Mouse (Mus musculus) heart, embryonic 16.5 days (tissue): ENCODE data around the gene Plxnc1. TPM values are rescaled to one million over a fixed set of nuclear protein-coding genes. Genes with fewer than 3 reads are reported as not detected.

Source experiments
- ATAC-seq: fragments of 200-750 bp; cut with Nextera tagmentation; replicated peaks from 2 replicates; pipeline ENCODE4 v1.8.0; 2017; ENCODE audit warnings: moderate number of reproducible peaks; ENCODE audit not compliant: insufficient read depth, low FRiP score; ENCODE audit errors: extremely low read depth
- H3K27ac ChIP-seq: fragments of 300-500 bp; sonication (generic); 2 replicates; pipeline ENCODE4 v1.5.1; 2014; ENCODE audit warnings: mild to moderate bottlenecking, low read length, control low read depth, moderate library complexity
- H3K27me3 ChIP-seq: fragments of 300-500 bp; sonication (generic); 2 replicates; pipeline ENCODE4 v1.6.1; 2014; ENCODE audit warnings: low read length, mixed read lengths; ENCODE audit not compliant: control insufficient read depth, insufficient read depth
- H3K36me3 ChIP-seq: fragments of 300-500 bp; sonication (generic); 2 replicates; pipeline ENCODE4 v1.6.1; 2014; ENCODE audit not compliant: control insufficient read depth, insufficient read depth
- H3K4me1 ChIP-seq: fragments of 300-500 bp; sonication (generic); 2 replicates; pipeline ENCODE4 v1.6.1; 2014; ENCODE audit warnings: low read length, mixed read lengths; ENCODE audit not compliant: control insufficient read depth, insufficient read depth
- H3K4me2 ChIP-seq: fragments of 300-500 bp; sonication (generic); 2 replicates; pipeline ENCODE4 v1.6.1; 2014; ENCODE audit warnings: low read depth, mild to moderate bottlenecking, control low read depth, low read length
- H3K4me3 ChIP-seq: fragments of 300-500 bp; sonication (generic); 2 replicates; pipeline ENCODE4 v1.5.1; 2014; ENCODE audit warnings: mild to moderate bottlenecking, control low read depth, low read length
- H3K9ac ChIP-seq: fragments of 300-500 bp; sonication (generic); 2 replicates; pipeline ENCODE4 v1.6.1; 2014; ENCODE audit warnings: low read length, control low read depth
- H3K9me3 ChIP-seq: fragments of 300-500 bp; sonication (generic); replicated peaks from 2 replicates; pipeline ENCODE4 v1.6.1; 2016; ENCODE audit warnings: low read length; ENCODE audit not compliant: control insufficient read depth
- WGBS: fragments of 180-500 bp; shearing (Covaris S2); extraction: QIAGEN DNeasy Blood & Tissue Kit; methylation state at CpG from one replicate; pipeline ENCODE4 v1.1.7; 2014; 5-methylcytosine and 5-hydroxymethylcytosine counted together
- polyA plus RNA-seq: library from polyadenylated mRNA; unstranded; fragments of >200 nt; fragmentation: Nextera tagmentation; extraction: Ambion mirVana; gene quantifications from 2 replicates; pipeline ENCODE4 v1.2.1, GENCODE M21; 2015

Gene Plxnc1
- polyA plus RNA-seq, 1 experiment from 2014 or later: 2.0 TPM

DNA sequence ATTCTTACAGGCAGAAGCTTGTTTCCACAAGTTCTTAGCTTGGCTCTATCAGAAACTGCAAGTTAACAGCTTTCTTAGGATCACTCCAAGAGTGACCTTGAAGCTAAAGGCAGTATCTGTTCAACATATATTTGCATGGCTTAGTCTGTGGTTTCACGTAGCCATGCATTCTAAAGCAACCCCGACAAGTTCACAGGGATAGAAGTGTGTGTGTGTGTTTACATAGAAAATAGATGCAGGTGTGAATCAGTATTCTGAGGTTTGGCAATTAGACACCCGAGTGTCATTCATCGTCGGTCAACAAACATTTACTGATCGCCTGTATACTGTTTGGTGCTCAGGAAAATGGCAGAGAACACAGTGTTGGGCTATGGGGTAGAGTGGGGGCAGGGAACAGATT is 33.5 kb downstream of the Plxnc1 start:
- H3K4me1 ChIP-seq: peaks cover 4% of the 10 kb centered on the region
- H3K9ac ChIP-seq: no peak overlapping the region
- ATAC-seq: no peak
- no peaks in the 10 kb centered on the region for H3K36me3 ChIP-seq
- WGBS: 89% methylated on average over 6 of the region's 6 CpGs
- no peak overlapping the region for H3K4me3 ChIP-seq
- no peak overlapping the region for H3K4me2 ChIP-seq
- no peak overlapping the region for H3K27ac ChIP-seq
- no peaks in the 10 kb centered on the region for H3K9me3 ChIP-seq
- H3K27me3 ChIP-seq: no peaks in the 10 kb centered on the region

- H3K4me1 ChIP-seq: peaks cover 4% of the 10 kb centered on the region
- ATAC-seq: no peak
These were observed 34.1 kb downstream of the Plxnc1 start for GRCm38 (mm10) chr10:94910570-94910969.

DNA sequence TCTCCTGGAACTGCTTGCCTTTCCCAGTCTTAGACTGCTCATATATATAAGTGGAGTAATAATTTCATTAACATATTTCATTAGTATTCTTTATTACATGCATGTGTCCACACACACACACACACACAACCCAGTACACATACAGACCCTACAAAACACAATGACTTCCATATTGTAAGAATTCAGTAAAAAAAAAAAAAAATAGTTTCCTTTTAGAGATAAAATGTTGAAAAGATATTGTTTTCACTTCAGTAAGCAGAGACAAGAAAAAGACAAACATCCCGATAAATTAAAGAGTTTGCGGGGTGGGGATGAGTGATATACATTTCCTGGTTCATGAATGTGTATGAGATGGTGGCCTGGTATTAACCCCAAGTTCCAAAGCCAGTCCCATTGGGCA is 34.8 kb downstream of the Plxnc1 start:
- no peaks in the 10 kb centered on the region for H3K27me3 ChIP-seq
- H3K4me1 ChIP-seq: peaks cover 4% of the 10 kb centered on the region
- no peak overlapping the region for H3K4me2 ChIP-seq
- no peak overlapping the region for H3K4me3 ChIP-seq
- H3K9ac ChIP-seq: no peak overlapping the region
- no peaks in the 10 kb centered on the region for H3K36me3 ChIP-seq
- no peak for ATAC-seq
- H3K27ac ChIP-seq: no peak overlapping the region
- 86% methylated on average over 2 of the region's 2 CpGs for WGBS
- no peaks in the 10 kb centered on the region for H3K9me3 ChIP-seq

More at GRCm38 (mm10) chr10:94910570-94910969, 34.1 kb downstream of the Plxnc1 start:
- Histone ChIP-seq H3K9ac (no peak overlapping the region), H3K27me3 (no peaks in the 10 kb centered on the region), H3K9me3 (no peaks in the 10 kb centered on the region), H3K36me3 (no peaks in the 10 kb centered on the region), H3K4me2 (no peak overlapping the region), H3K4me3 (no peak overlapping the region), H3K27ac (no peak overlapping the region)
- 91% methylated on average over 4 of the region's 4 CpGs for WGBS

DNA sequence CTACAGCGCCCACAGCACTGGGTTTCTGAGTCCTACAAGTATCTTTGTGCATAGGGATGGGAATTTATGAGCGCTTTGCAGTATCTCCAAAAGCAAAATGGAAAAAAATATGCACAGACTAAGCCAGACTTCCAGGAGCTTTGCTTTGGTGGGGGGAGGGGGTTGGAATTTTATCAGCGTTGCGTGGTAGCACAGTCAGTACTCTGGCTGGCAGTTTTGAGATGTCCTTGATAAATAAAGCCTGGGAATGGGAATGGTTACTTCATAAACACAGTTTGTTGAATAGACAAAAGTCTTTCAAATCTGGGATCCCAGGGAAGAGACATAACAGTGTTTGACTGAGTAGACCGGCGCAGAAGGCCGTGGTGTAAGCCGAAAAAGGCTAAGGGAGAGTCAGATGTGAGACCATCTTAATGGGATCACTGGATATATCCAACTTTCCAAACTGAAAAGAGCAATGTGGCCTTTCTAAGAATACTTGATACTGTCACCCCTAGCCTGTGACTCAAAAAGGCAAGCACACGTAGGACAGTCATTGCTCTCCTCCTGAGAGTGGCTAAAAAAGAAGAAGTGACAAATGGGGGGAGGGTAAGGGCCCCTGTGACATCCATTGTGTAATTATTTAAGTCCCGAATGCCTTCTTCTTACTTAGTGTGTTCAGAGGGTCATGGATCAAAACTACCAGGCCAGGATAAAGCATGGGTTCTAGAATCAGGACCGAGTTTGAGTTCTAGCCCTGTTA is 35.5 kb downstream of the Plxnc1 start:
- Histone ChIP-seq H3K27me3 (no peaks in the 10 kb centered on the region), H3K4me1 (peaks cover 4% of the 10 kb centered on the region), H3K36me3 (no peaks in the 10 kb centered on the region), H3K9me3 (no peaks in the 10 kb centered on the region), H3K27ac (no peak overlapping the region), H3K9ac (no peak overlapping the region), H3K4me2 (no peak overlapping the region), H3K4me3 (no peak overlapping the region)
- ATAC-seq: no peak
- WGBS: 71% methylated on average over 11 of the region's 11 CpGs

DNA sequence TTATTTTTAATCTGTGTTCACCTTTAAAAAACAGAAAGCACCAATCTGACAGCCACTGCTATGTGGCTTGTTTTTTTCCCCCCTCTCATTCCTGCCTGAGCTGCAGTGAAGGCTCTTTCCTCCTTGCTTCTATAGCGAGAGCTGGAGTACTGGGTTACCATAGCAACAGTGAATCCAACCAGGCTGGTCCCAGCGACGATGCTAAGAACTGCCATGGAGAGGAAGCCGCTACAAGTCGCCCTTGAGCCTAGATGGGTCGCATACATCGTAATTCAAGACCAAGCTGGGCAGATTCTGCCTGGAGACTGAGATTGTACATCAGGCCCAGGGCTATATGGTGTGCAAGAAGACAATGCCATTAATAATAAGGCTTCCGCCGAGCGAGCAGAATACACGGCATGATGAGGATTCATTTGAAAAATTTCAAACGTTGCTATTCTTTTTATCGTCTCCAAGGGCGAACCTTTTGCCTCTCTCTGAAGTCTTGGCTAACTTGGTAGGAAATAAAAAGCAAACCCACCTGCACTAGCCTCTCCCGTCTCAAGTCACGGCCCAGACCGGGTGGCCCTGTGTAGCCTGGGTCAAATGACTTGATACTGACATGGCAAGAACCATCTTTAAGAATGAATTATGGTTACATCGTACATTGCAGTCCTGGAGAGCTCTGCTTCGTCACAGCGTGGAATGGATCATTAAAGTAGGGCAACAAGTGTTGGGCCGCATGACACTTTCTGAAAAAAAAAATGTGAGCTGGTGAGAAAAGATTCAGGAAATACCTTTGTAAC is 38.8 kb downstream of the Plxnc1 start:
- no peaks in the 10 kb centered on the region for H3K9me3 ChIP-seq
- no peak overlapping the region for H3K4me3 ChIP-seq
- no peak overlapping the region for H3K9ac ChIP-seq
- H3K27ac ChIP-seq: no peak overlapping the region
- H3K27me3 ChIP-seq: no peaks in the 10 kb centered on the region
- H3K36me3 ChIP-seq: no peaks in the 10 kb centered on the region
- peaks cover 4% of the 10 kb centered on the region for H3K4me1 ChIP-seq
- ATAC-seq: no peak
- H3K4me2 ChIP-seq: no peak overlapping the region
- 37% methylated on average over 21 of the region's 21 CpGs for WGBS

- Histone ChIP-seq H3K4me2 (no peak overlapping the region), H3K36me3 (no peaks in the 10 kb centered on the region), H3K27me3 (no peaks in the 10 kb centered on the region), H3K4me3 (no peak overlapping the region), H3K9me3 (no peaks in the 10 kb centered on the region), H3K4me1 (peaks cover 4% of the 10 kb centered on the region), H3K27ac (no peak overlapping the region), H3K9ac (no peak overlapping the region)
- no peak for ATAC-seq
- 34% methylated on average over 5 of the region's 5 CpGs for WGBS
These were observed 39.4 kb downstream of the Plxnc1 start for GRCm38 (mm10) chr10:94905219-94905618.

DNA sequence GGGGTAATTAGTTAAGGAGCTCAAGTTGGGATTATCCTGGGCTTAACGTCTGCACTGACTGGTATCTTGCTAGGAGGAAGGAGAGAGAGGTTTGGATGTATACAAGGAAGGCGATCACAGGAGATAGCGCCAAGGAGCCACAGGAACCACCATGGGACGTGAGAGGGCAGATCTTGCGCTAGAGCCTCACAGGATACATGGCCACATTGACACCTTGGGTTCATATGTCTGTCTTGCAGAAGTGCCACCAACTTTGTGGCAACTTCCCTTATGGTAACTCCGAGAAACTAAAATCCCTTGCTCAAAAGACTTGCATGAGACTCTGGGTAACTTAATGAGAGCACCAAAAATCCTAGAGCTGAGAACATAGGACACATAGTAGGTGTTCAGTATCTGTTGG is 47.7 kb downstream of the Plxnc1 start:
- Histone ChIP-seq H3K36me3 (no peaks in the 10 kb centered on the region), H3K4me2 (no peak overlapping the region), H3K27ac (no peak overlapping the region), H3K9me3 (peaks cover 5% of the 10 kb centered on the region; the same call in 1 of the 2 replicates), H3K9ac (no peak overlapping the region), H3K4me3 (no peak overlapping the region), H3K27me3 (no peaks in the 10 kb centered on the region), H3K4me1 (no peaks in the 10 kb centered on the region)
- WGBS: 81% methylated on average over 6 of the region's 6 CpGs
- no peak for ATAC-seq

DNA sequence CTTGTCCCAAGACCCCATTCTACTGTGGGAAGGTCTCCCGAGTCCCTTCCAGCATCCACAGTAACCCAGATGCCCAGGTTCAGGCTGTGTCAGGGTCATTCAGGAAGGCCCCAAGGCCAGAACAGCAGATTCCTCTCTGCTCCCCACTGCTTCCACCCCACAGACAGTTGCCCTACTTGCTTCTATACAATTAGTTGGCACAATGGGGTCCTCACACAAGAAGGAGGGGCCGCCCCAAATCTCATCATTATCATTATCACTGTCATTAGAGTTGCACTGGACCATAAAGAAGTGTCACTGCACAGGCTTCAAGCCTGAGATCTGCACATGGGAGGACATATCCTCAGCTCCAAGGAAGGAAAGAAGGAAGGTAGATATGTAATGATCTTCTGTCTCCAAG is 48.3 kb downstream of the Plxnc1 start:
- Histone ChIP-seq H3K36me3 (no peaks in the 10 kb centered on the region), H3K4me1 (no peaks in the 10 kb centered on the region), H3K4me3 (no peak overlapping the region), H3K27me3 (no peaks in the 10 kb centered on the region), H3K9ac (no peak overlapping the region), H3K4me2 (no peak overlapping the region), H3K9me3 (peaks cover 5% of the 10 kb centered on the region; the same call in 1 of the 2 replicates), H3K27ac (no peak overlapping the region)
- no peak for ATAC-seq
- 75% methylated on average over 2 of the region's 2 CpGs for WGBS

GRCm38 (mm10) chr10:94895876-94896275 is 48.8 kb downstream of the Plxnc1 start:
- no peaks in the 10 kb centered on the region for H3K36me3 ChIP-seq
- H3K9me3 ChIP-seq: peaks cover 5% of the 10 kb centered on the region; the same call in 1 of the 2 replicates
- no peaks in the 10 kb centered on the region for H3K27me3 ChIP-seq
- H3K9ac ChIP-seq: no peak overlapping the region
- H3K4me3 ChIP-seq: no peak overlapping the region
- ATAC-seq: no peak
- H3K4me1 ChIP-seq: no peaks in the 10 kb centered on the region
- H3K4me2 ChIP-seq: no peak overlapping the region
- H3K27ac ChIP-seq: no peak overlapping the region
- 83% methylated on average over 3 of the region's 3 CpGs for WGBS
